Mouse (Mus musculus) ES-Bruce4 (cell line): ENCODE data around the gene Ppm1j.

ENCODE experiments used
- CTCF ChIP-seq: IDR thresholded peaks from one replicate; pipeline ENCODE4 v1.8.1; 2011; ENCODE audit warnings: low read depth, low read length
- EP300 ChIP-seq: IDR thresholded peaks from 2 replicates; pipeline ENCODE4 v1.6.1; 2011; ENCODE audit warnings: low read depth, low read length; ENCODE audit not compliant: insufficient read depth
- POLR2A ChIP-seq: IDR thresholded peaks from one replicate; pipeline ENCODE4 v1.8.1; 2011; ENCODE audit warnings: low read length; ENCODE audit not compliant: insufficient read depth

- no peak for TF ChIP-seq CTCF
- no peak for TF ChIP-seq POLR2A
- peak; percentile 61; the same call in 1 of the 2 replicates for TF ChIP-seq EP300
These were observed 3.2 kb downstream of the Ppm1j start for GRCm38 (mm10) chr3:104783971-104784500.
